Comparison of ENCODE assay signal across 10 mouse cellular contexts in the genomic region with DNA sequence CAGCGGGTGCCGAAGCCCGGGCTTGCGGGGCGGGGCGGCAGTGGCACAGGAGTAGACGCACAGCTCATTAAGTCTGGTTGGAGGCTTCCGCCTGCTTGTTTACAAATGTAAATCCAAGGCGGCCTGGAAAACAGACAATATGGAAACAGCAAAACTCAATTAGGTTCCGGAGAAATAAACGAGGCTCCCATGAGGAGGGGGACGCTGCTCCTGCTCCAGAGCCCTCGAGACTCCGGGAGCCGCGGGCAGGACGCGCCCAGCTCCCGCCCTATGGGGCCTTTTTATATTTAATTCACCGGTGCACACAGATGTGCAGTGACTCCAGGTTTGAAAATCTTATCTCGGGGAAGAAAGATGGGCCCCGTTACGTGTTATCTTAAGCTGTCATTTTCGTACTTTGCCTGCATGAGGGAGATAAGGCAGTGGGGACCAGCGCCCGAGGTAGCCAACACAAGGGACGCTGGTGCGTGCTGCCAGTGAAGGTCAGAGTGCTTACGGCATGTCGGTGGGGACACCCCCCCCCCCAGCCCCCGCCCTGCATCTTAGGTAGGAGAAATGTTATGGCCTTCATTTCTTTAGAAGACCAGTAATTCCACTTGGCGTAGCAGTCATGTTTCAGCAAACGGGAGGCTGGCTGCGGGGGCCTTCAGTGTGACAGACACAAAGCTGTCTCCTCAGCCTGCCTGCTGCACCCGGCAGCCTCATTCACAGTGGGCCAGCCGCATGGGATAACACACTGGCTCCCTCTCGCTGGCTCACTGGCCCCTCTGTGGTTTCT.
DNase-seq lines count a peak whose midpoint lies in the region; ATAC-seq and TF ChIP-seq lines count a peak whose summit lies in the region.
"Had no signal": no experiment of that assay in that cellular context is flagged by ENCODE, and none has a peak within 500 bp of the region (broad histone marks: within the 10 kb centered on the region; RNA-seq: fewer than 3 reads in every experiment).

No protein-coding gene starts in this region.

- H3K4me2 ChIP-seq in stomach, embryonic 16.5 days (ENCODE audit: low read depth, low read length): peak overlapping the region; percentile 19; the same call in 1 of the 2 replicates
- H3K4me2 ChIP-seq in stomach, postnatal 0 days (replicated peaks; ENCODE audit: low read depth): no peak overlapping the region
- peak overlapping the region; percentile 32 for H3K4me2 ChIP-seq in liver, embryonic 14.5 days (ENCODE audit: low read depth)

- H3K27ac ChIP-seq in heart, embryonic 10.5 days: peak overlapping the region; percentile 56
- H3K27ac ChIP-seq in stomach, embryonic 16.5 days (ENCODE audit: low read length): no peak overlapping the region
- H3K27ac ChIP-seq in stomach, postnatal 0 days (replicated peaks): no peak overlapping the region
- H3K27ac ChIP-seq in liver, embryonic 14.5 days: no peak overlapping the region

- TF ChIP-seq EP300 in stomach, postnatal 0 days (optimal IDR thresholded peaks at IDR 0.05): no peak
- peak; percentile 73 for TF ChIP-seq EP300 in liver, embryonic 14.5 days (IDR thresholded peaks at IDR 0.05; ENCODE audit: low read depth)

- peak overlapping the region; percentile 29 for H3K4me3 ChIP-seq in heart, embryonic 10.5 days
- no peak overlapping the region for H3K4me3 ChIP-seq in stomach, embryonic 16.5 days (replicated peaks; ENCODE audit: low read length)
- H3K4me3 ChIP-seq in stomach, postnatal 0 days (ENCODE audit: low read depth, low read length): no peak overlapping the region
- no peak overlapping the region for H3K4me3 ChIP-seq in liver, embryonic 14.5 days (ENCODE audit: insufficient read depth in 1 of 2, low read depth in 2 of 2, low read length in 2 of 2)

- no peak for ATAC-seq in stomach, embryonic 16.5 days (ENCODE audit: insufficient read depth, low FRiP score)
- ATAC-seq in stomach, postnatal 0 days (ENCODE audit: low FRiP score, low TSS enrichment): no peak
- ATAC-seq in liver, embryonic 14.5 days (ENCODE audit: insufficient read depth): peak; percentile 84
- no peak for ATAC-seq in erythroid progenitor cell, adult 5-6 weeks (replicated peaks; ENCODE audit: low FRiP score, poor library complexity, severe bottlenecking)

- TF ChIP-seq CTCF in stomach, postnatal 0 days (IDR thresholded peaks at IDR 0.05; ENCODE audit: low read depth): no peak
- TF ChIP-seq CTCF in liver, embryonic 14.5 days (IDR thresholded peaks at IDR 0.05; ENCODE audit: low read depth): no peak

- H3K36me3 ChIP-seq in heart, embryonic 10.5 days: no peaks in the 10 kb centered on the region
- no peaks in the 10 kb centered on the region for H3K36me3 ChIP-seq in stomach, embryonic 16.5 days (ENCODE audit: control insufficient read depth, insufficient read depth, low read length)
- H3K36me3 ChIP-seq in stomach, postnatal 0 days (ENCODE audit: control insufficient read depth, insufficient read depth, low read length): no peaks in the 10 kb centered on the region
- H3K36me3 ChIP-seq in liver, embryonic 14.5 days (replicated peaks; ENCODE audit: control insufficient read depth, insufficient read depth, low read depth): no peaks in the 10 kb centered on the region

- WGBS in heart, embryonic 10.5 days: 36% methylated on average over 37 of the region's 37 CpGs
- 39% methylated on average over 37 of the region's 37 CpGs for WGBS in stomach, embryonic 16.5 days
- WGBS in stomach, postnatal 0 days: 45% methylated on average over 37 of the region's 37 CpGs
- WGBS in liver, embryonic 14.5 days (ENCODE audit: insufficient replicate concordance): 30% methylated on average over 37 of the region's 37 CpGs

- H3K27me3 ChIP-seq in heart, embryonic 10.5 days (ENCODE audit: insufficient read depth, poor library complexity, severe bottlenecking): peaks cover 35% of the 10 kb centered on the region; the same call in 1 of the 2 replicates
- no peaks in the 10 kb centered on the region for H3K27me3 ChIP-seq in stomach, embryonic 16.5 days (ENCODE audit: control insufficient read depth, insufficient read depth, low read length)
- H3K27me3 ChIP-seq in stomach, postnatal 0 days (ENCODE audit: control insufficient read depth, insufficient read depth, low read length): no peaks in the 10 kb centered on the region
- no peaks in the 10 kb centered on the region for H3K27me3 ChIP-seq in liver, embryonic 14.5 days (ENCODE audit: control insufficient read depth, insufficient read depth, low read length)

- H3K4me1 ChIP-seq in heart, embryonic 10.5 days: peaks cover 25% of the 10 kb centered on the region
- peaks cover 3% of the 10 kb centered on the region; the same call in 1 of the 2 replicates for H3K4me1 ChIP-seq in stomach, embryonic 16.5 days (ENCODE audit: control insufficient read depth, insufficient read depth, low read length)
- H3K4me1 ChIP-seq in stomach, postnatal 0 days (replicated peaks; ENCODE audit: control insufficient read depth, insufficient read depth): no peaks in the 10 kb centered on the region
- no peaks in the 10 kb centered on the region for H3K4me1 ChIP-seq in liver, embryonic 14.5 days (replicated peaks; ENCODE audit: control insufficient read depth in 2 of 2, insufficient read depth in 2 of 2, low read length in 1 of 2)

- H3K9me3 ChIP-seq in heart, embryonic 10.5 days: no peaks in the 10 kb centered on the region
- H3K9me3 ChIP-seq in stomach, embryonic 16.5 days (replicated peaks; ENCODE audit: control insufficient read depth, low read length): no peaks in the 10 kb centered on the region
- no peaks in the 10 kb centered on the region for H3K9me3 ChIP-seq in stomach, postnatal 0 days (ENCODE audit: control insufficient read depth, low read length)
- no peaks in the 10 kb centered on the region; the same call in 1 of the 2 replicates for H3K9me3 ChIP-seq in liver, embryonic 14.5 days (ENCODE audit: control insufficient read depth, low read length)

- H3K9ac ChIP-seq in stomach, embryonic 16.5 days (ENCODE audit: low read length): no peak overlapping the region
- no peak overlapping the region for H3K9ac ChIP-seq in stomach, postnatal 0 days (ENCODE audit: low read length)
- H3K9ac ChIP-seq in liver, embryonic 14.5 days (replicated peaks): no peak overlapping the region

- intact Hi-C loops in heart, postnatal 10 days (cut with DNase I): no loop called here

- no peak for DNase-seq in heart, embryonic 10.5 days (ENCODE audit: low spot score)
- no peak for DNase-seq in heart, postnatal 10 days
- DNase-seq in stomach, postnatal 0 days (ENCODE audit: low spot score): no peak
- peak; percentile 15 to 37 (median 22) for DNase-seq in liver, embryonic 14.5 days (ENCODE audit: low read depth in 3 of 3, low spot score in 3 of 3)
- no peak for DNase-seq in cerebellum, adult 18-20 months
- DNase-seq in cerebellum, postnatal 25 days: no peak
- DNase-seq: gastrocnemius, postnatal 36 days; thymus, adult 18-20 months had no signal

Comparison
In these comparisons a context has a peak if more than half of its experiments do, and no peak if none do; other contexts are left out.
1. DNase-seq: peak in liver, embryonic 14.5 days (3 of 3); none in heart, embryonic 10.5 days (single experiment), heart, postnatal 10 days (0 of 2), stomach, postnatal 0 days (single experiment), cerebellum, adult 18-20 months (0 of 2) and cerebellum, postnatal 25 days (0 of 2).